Mouse (Mus musculus): ENCODE data around the gene Stk38.

GRCm38 (mm10) chr17:29000465-29000864, 7.3 kb downstream of the Stk38 start:
- TF ChIP-seq CHD2 (IDR thresholded peaks at IDR 0.05; ENCODE audit: low read depth, low read length) (no peak), MAFK (IDR thresholded peaks at IDR 0.05; ENCODE audit: insufficient read depth, low read depth, low read length) (no peak), ZNF384 (IDR thresholded peaks at IDR 0.05; ENCODE audit: low read depth, low read length) (no peak)
